Mouse (Mus musculus): Measurements from ENCODE around the gene Nipbl.

GRCm38 (mm10) chr15:8402591-8402990 is 41.7 kb downstream of the Nipbl start:
- TF ChIP-seq CTCF (IDR thresholded peaks at IDR 0.05; ENCODE audit: low read depth) (no peak), EP300 (IDR thresholded peaks at IDR 0.05; ENCODE audit: low read depth) (no peak)

Measured in liver, embryonic 14.5 days (tissue).